Mouse (Mus musculus) cerebellum, adult 2 months (tissue): ENCODE measurements around the gene Ugt1a7c. TPM values are rescaled to one million over a fixed set of nuclear protein-coding genes. Genes with fewer than 3 reads are reported as not detected.
"Not testable (repeated sequence)": the region's sequence is repeated elsewhere in the genome, so short reads cannot be mapped to it uniquely, and the experiment has no call there.

Experiments
- DNase-seq, 2 experiments: peaks; one replicate each; pipeline ENCODE4 v3.0.0; 2021
- H3K27ac ChIP-seq: fragments of 200-500 bp; 2 replicates; pipeline ENCODE4 v1.5.1; 2012; ENCODE audit warnings: low read length, control low read depth, inconsistent platforms; ENCODE audit not compliant: insufficient read depth
- H3K27me3 ChIP-seq: fragments of 200-500 bp; 2 replicates; pipeline ENCODE4 v1.6.1; 2012; ENCODE audit warnings: inconsistent platforms, mild to moderate bottlenecking, low read length, moderate library complexity; ENCODE audit not compliant: control insufficient read depth, insufficient read depth
- H3K4me1 ChIP-seq: fragments of 200-500 bp; 2 replicates; pipeline ENCODE4 v1.6.1; 2011; ENCODE audit warnings: low read length; ENCODE audit not compliant: control insufficient read depth, insufficient read depth
- H3K4me3 ChIP-seq: fragments of 200-500 bp; replicated peaks from 2 replicates; pipeline ENCODE3; 2011; ENCODE audit warnings: mild to moderate bottlenecking, low read depth, low read length, control low read depth; ENCODE audit not compliant: insufficient read depth
- CTCF ChIP-seq: fragments of 200-500 bp; IDR thresholded peaks from 2 replicates; pipeline ENCODE4 v1.5.1; 2011; ENCODE audit warnings: low read depth, mild to moderate bottlenecking, control low read depth, low read length, moderate library complexity, borderline replicate concordance; ENCODE audit not compliant: insufficient read depth
- POLR2A ChIP-seq: fragments of 200-500 bp; IDR thresholded peaks from 2 replicates; pipeline ENCODE4 v1.6.1; 2011; ENCODE audit warnings: low read length, control low read depth, borderline replicate concordance; ENCODE audit not compliant: insufficient read depth
- WGBS: fragments of 180-500 bp; shearing (Covaris S2); methylation state at CpG from one replicate; pipeline ENCODE4 v1.1.7; 2018; 5-methylcytosine and 5-hydroxymethylcytosine counted together
- polyA plus RNA-seq: library from polyadenylated mRNA; depleted of rRNA; stranded (reverse); fragments of >200 nt; gene quantifications from 2 replicates; pipeline ENCODE4 v1.2.3, GENCODE M21; 2012

The Ugt1a7c gene
- polyA plus RNA-seq, 1 experiment, result 0.46 TPM

GRCm38 (mm10) chr1:88145278-88145677 is 50.4 kb downstream of the Ugt1a7c start:
- TF ChIP-seq CTCF, result peak; percentile 8; the same call in 1 of the 2 replicates
- H3K4me3 ChIP-seq, DNase-seq, H3K27me3 ChIP-seq, H3K4me1 ChIP-seq, H3K27ac ChIP-seq: not testable (repeated sequence)
- 76% methylated on average over 2 of the region's 2 CpGs for WGBS

GRCm38 (mm10) chr1:88150133-88150532 is 55.3 kb downstream of the Ugt1a7c start:
- 72% methylated on average over 2 of the region's 2 CpGs for WGBS
- not testable (repeated sequence) for H3K4me3 ChIP-seq, H3K27me3 ChIP-seq, H3K27ac ChIP-seq, DNase-seq, H3K4me1 ChIP-seq
- peak; percentile 18; the same call in 1 of the 2 replicates for TF ChIP-seq CTCF

GRCm38 (mm10) chr1:88158430-88158829 is 63.6 kb downstream of the Ugt1a7c start:
- H3K4me1 ChIP-seq, result peaks cover 4% of the 10 kb centered on the region; the same call in 1 of the 2 replicates
- H3K4me3 ChIP-seq, result no peak overlapping the region
- 5% methylated on average over 2 of the region's 2 CpGs for WGBS
- peak; percentile 36 to 59 for DNase-seq
- H3K27me3 ChIP-seq, result no peaks in the 10 kb centered on the region
- H3K27ac ChIP-seq, result peak overlapping the region; percentile 51; the same call in 1 of the 2 replicates
- no peak for TF ChIP-seq POLR2A
- no peak for TF ChIP-seq CTCF

- H3K27me3 ChIP-seq, result no peaks in the 10 kb centered on the region; the same call in 1 of the 2 replicates
- DNase-seq, result no peak
- 93% methylated on average over 5 of the region's 5 CpGs for WGBS
- TF ChIP-seq CTCF (no peak), POLR2A (no peak)
- H3K4me3 ChIP-seq, result no peak within 1 kb of the TSS
- no peak within 1 kb of the TSS for H3K27ac ChIP-seq
- H3K4me1 ChIP-seq, result peaks cover 7% of the 10 kb centered on the region; the same call in 1 of the 2 replicates
Observed at GRCm38 (mm10) chr1:88165711-88166110, 70.8 kb downstream of the Ugt1a7c start, which contains the start of gene Ugt1a5. Ugt1a5 (plus strand) TSS chr1:88166012.

- H3K4me3 ChIP-seq, H3K4me1 ChIP-seq, H3K27me3 ChIP-seq, H3K27ac ChIP-seq, DNase-seq: not testable (repeated sequence)
- WGBS, result 83% methylated on average over 6 of the region's 7 CpGs
Observed at GRCm38 (mm10) chr1:88172190-88172589, 77.3 kb downstream of the Ugt1a7c start.

GRCm38 (mm10) chr1:88179657-88180056 is 84.8 kb downstream of the Ugt1a7c start:
- H3K27ac ChIP-seq, result no peak overlapping the region
- H3K4me3 ChIP-seq, result no peak overlapping the region
- H3K27me3 ChIP-seq, result no peaks in the 10 kb centered on the region
- DNase-seq, result no peak
- no peaks in the 10 kb centered on the region for H3K4me1 ChIP-seq
- 94% methylated on average over 1 of the region's 1 CpGs for WGBS
- TF ChIP-seq CTCF, result no peak
- no peak for TF ChIP-seq POLR2A

- DNase-seq, result no peak
- no peak overlapping the region for H3K4me3 ChIP-seq
- TF ChIP-seq CTCF (no peak), POLR2A (no peak)
- no peaks in the 10 kb centered on the region for H3K27me3 ChIP-seq
- 87% methylated on average over 5 of the region's 5 CpGs for WGBS
- H3K4me1 ChIP-seq, result no peaks in the 10 kb centered on the region
- H3K27ac ChIP-seq, result no peak overlapping the region
Observed at GRCm38 (mm10) chr1:88186325-88186935, 91.6 kb downstream of the Ugt1a7c start.

- H3K27me3 ChIP-seq, result no peaks in the 10 kb centered on the region
- no peak for TF ChIP-seq CTCF
- TF ChIP-seq POLR2A, result no peak
- no peaks in the 10 kb centered on the region for H3K4me1 ChIP-seq
- H3K4me3 ChIP-seq, result no peak overlapping the region
- no peak for DNase-seq
- 53% methylated on average over 3 of the region's 3 CpGs for WGBS
- H3K27ac ChIP-seq, result no peak overlapping the region
Observed at GRCm38 (mm10) chr1:88192136-88192535, 97.3 kb downstream of the Ugt1a7c start.
